Mouse (Mus musculus) layer of hippocampus, adult 9-11 months (tissue): ENCODE data around the gene Mtmr14.

Experiments
- DNase-seq: peaks from one replicate; pipeline ENCODE4 v3.0.0; 2022

Gene Mtmr14

DNA sequence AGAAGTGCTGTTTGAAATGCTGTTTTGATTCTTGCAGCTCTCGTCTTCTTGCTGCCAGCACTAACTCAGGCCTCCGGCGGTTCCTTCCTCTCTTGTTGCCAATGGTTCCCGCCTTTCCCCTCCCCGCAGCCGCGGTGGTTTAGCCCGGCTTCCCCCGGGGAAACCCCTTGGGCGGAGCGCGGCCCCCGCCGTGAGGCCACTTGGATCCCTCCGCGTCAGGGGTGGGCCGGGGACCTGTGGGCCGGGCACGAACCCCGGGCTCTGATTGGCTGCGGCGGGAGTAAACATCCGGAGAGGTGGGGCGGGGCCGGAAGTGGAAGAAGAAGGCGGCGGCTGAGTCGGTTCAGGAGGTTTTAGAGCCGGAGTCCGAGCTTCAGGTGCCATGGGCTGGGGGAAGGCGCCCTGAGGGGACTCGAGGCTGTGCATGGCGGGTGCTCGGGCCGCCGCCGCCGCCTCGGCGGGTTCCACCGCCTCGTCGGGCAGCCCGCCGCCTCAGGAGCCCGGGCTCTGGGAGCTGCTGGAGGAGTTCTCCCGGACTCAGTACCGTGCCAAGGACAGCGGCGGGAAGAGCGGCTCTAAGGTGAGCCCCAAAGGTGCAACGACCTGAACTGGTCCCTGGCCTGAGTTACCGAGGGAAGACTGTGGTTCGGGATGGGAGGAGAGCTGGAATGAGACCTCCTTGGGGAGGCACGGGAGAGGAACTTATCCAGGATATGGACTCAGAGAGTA, at the start of gene Mtmr14:
Gene Mtmr14 (plus strand): TSS at position 302 of the 729 bp plus-strand sequence.
- peak; percentile 98 for DNase-seq

DNA sequence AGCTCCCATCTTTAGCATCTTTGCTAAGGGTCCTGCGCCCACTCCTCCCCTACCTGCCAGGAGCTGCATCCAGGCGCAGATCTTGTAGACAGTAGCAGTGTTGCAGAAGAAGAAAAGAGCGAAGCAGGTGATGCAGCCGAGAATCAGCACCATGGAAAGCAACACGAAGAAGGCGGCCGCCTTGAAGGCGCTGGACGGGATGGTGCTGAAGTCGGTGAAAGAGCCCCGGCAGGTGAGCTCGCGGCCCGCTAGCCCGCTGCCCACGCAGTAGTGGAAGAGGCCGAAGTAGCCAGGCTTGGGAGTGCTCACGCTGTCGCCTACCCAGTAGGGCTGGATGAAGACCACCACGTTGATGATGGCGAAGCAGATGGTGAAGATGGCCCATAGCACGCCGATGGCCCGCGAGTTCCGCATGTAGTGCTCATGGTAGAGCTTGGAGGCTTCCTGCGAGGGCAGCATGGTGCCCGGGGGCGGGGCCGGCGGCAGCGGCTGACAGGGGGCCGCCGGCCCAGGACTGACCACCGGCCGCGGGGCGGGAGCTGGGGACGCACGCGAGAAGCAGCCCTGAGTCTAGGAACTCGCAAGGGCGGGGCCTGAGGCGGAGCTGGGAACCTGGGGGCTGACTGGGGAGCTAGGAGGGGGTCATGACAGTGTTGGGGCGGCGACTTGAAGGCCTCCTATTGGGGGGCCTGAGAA, 43.7 kb upstream of the Mtmr14 start:
- DNase-seq, result no peak

DNA sequence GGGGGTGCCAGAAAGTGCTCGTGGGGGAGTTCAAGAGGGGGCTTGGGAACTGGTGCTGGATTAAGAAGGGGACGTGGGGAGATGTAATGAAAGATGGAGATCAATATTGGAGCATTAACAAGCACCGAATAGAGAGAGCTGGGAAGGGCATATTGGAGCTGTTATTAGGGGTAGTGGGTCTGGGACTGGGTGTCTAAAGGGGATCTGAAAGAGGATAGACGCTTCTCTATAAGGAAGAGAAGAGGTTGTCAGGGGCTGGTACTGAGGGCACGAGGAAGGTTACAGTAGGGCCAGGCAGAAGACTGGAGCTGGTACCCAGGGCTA, 43.2 kb upstream of the Mtmr14 start:
- no peak for DNase-seq

DNA sequence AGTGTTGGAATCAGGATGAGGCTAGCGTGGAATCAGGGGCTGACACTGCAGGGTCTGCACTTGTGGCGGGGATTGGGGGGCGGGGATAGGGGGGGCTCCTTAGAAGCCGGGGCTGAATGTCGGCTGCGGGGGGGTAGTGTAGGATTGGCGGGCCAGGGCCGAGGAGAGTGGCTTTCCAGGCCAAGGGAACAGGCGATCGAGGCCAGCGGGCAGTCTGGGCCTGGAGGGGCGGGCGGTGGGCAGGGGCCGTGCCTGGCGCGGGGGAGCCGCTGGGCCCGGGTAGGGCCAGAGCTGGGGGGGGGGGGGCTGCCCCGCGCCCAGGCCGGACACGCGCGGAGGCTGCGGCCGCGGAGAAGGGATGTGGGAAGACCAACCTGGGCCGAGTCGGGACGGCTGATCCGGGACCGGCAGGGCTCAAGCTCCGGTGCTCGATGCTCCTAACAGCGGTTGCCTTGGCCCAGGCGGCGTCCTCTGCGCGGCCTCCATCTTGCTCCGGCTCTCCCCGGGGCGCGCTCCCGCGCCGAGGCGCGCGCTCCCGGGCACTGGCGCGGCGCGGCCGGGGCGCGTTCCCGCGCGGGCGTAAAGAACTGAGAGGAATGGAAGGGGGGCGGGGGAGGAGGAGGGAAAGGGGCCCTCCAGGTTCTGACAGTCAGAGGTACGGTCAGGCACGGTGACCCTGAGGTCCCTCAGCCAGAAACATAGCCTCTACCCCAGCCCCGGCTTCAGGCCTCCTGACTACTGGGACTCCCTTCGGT, 42.6 kb upstream of the Mtmr14 start, which contains the start of gene Lhfpl4:
Gene Lhfpl4 (minus strand): TSS at position 544 of the 755 bp plus-strand sequence.
- DNase-seq, result peak; percentile 50

DNA sequence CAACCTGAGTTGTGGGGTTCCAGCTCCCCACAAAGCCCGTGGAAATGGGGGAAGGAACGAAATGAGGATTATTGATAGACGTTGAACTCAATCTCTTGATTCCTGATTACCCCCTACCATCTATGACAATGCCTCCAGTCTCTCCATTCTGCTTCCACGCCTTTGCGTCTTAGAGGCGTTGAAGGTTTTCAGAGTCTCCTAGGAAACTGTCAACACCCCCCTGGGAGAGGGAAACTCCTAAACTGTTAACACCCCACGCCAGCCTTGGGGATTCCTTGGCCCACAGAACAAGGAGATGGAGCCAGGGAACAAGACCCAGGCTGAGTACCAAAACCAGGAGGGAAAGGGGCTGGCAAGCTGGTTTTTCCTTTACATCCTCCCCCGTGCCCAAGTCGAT, 42.0 kb upstream of the Mtmr14 start:
- DNase-seq, result no peak

- DNase-seq, result no peak
Measured at GRCm38 (mm10) chr6:113216280-113216679, 21.4 kb upstream of the Mtmr14 start.

DNA sequence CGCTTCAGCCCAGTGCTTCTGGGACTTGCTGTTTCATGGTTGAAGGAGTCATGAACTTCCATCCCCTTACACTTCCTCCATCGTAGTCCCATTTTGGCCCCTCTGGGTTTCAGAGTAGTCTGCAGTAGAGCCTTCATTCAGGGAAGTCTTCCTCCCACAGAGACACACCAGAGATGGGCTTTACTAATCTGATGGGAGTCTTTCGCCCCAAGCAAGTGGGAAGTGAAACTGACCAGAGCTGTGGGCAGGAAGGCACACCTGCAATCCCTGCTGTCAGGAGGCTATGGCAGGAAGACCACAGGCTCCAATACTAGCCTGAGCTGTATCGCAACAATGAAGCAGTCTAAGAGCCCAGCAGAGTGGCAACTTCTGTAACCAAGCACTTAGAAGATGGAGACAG, 11.8 kb upstream of the Mtmr14 start:
- DNase-seq, result no peak

GRCm38 (mm10) chr6:113226705-113227104, 10.9 kb upstream of the Mtmr14 start:
- no peak for DNase-seq

- no peak for DNase-seq
Measured at GRCm38 (mm10) chr6:113235141-113235540, 2.5 kb upstream of the Mtmr14 start.

DNA sequence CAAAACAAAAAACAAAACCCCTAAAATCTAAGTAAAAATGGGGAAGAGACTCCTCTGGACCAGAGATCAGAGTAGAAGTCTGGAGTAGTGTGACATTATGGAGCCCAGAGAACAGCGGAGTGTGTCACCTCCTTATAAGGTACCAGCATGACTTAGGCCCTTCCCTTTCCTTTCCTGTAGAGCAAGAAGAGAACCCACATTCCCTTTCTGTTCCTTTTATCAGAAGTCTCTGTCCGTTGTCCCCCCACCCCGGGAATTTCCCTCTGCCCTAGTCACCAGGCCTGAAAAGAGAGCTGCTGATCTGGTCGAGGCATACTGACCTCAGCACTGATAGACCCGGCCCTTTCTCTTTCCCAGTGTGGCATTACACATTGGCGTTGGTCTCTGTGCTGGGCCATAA, 799 bp downstream of the Mtmr14 start:
- DNase-seq, result peak; percentile 8

DNA sequence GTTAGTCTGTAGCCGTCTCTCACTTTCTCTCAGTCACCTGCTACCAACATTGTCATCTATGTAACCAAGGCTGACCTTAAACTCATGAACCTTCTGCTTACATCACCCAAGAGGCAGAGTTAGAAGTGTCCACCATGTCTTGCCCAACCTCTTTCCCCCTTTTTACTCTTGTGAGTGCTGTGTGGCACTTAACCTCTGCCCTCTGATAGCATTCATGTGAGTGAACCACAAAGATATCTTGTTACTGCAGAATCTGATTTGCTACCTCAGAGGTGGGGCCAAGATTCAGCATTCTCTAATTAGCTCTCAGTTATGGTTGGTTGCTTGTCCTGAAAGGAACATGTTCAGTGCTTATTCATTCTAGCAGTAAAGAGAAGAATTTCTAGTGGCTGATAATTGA, 5.1 kb downstream of the Mtmr14 start:
- no peak for DNase-seq

GRCm38 (mm10) chr6:113245585-113245984, 7.9 kb downstream of the Mtmr14 start:
- no peak for DNase-seq

GRCm38 (mm10) chr6:113250786-113251185, 13.1 kb downstream of the Mtmr14 start:
- DNase-seq, result no peak

GRCm38 (mm10) chr6:113251921-113252320, 14.3 kb downstream of the Mtmr14 start:
- no peak for DNase-seq

DNA sequence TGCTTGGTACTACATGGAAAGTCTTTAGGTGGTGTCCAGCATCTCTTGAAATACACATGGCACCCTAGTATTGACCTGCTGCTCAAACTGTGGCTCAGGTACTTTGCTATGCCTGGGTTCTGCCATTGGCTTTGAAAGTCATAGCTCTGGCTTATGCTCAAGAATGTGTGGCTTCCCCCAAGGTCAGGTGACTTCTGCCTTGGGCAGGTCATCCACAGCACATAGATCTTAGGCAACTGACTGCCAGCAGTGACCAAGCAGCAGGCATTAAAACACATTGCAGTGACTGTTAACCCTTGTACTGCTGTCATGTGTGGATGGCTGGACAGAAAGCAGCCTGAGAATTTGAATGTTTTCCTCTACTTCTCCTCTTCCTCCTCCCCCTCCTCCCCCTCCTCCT, 17.3 kb downstream of the Mtmr14 start:
- no peak for DNase-seq

DNA sequence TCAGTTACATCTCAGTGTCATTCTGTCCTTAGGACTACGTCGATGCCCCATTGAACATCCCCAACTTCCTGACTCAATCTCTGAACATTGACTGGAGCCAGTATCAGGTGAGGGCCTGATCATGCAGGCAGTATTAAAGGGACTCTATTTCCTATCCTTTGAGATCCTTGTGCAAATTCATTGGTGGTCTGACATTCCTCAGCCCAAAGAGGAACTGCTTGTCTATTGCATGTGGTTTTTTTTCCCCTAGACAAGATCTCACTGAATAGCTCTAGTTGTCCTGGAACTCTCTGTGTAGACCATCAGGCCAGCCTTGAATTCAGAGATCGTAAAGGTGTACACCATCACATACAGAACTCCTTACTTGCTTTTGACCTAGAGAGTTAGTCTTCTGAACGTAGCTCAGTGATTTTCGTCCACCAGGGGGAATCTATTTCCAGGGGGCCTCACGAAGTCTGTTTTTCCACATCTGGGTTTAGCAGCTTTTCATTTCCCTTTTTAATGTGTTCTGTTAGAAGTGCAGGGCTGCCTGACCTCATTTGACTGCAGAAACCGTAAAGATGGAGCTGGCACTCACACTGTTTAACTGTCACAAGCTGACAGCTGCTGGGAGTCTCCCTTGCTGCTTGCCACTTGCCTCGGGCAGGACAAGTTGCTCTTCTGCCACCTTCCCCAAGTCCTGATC, 23.7 kb downstream of the Mtmr14 start:
- DNase-seq, result no peak

DNA sequence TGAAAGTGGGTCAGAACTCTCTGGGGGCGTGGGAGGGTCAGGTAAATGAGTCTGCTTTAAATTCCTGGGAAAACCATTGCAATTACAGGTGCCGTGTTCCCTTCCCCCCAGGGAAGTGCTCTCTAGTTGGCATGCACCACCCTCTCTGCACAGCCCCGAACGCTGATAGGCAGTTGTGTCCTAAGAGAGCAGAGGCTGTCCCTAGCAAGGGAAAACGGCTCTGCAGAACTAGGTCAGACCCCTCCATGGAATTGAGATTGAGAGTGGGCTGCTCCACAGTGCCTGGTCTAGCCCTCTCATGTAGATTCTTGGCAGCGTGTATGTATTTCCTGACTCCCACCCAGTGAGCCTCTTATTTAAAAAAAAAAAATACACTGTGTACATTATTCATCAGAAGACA, 25.9 kb downstream of the Mtmr14 start:
- DNase-seq, result no peak

DNA sequence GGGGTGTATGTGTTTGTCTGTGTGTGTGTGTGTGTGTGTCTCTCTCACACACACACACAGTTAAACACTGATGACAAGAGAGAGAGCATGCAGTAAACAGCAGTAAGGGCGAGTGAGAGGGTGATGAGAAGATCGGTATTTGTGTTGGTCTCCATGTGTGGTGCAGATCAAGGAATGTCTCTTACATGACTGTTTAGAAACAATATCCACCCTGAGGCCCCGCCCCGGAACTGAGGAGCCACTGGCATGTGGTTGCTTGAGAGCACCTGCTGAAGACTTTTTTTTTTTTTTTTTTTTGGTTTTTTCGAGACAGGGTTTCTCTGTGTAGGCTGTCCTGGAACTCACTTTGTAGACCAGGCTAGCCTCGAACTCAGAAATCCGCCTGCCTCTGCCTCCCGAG, 26.8 kb downstream of the Mtmr14 start:
- no peak for DNase-seq

GRCm38 (mm10) chr6:113266996-113267655, 29.5 kb downstream of the Mtmr14 start:
- no peak for DNase-seq

- no peak for DNase-seq
Measured at GRCm38 (mm10) chr6:113267988-113268387, 30.3 kb downstream of the Mtmr14 start.

DNA sequence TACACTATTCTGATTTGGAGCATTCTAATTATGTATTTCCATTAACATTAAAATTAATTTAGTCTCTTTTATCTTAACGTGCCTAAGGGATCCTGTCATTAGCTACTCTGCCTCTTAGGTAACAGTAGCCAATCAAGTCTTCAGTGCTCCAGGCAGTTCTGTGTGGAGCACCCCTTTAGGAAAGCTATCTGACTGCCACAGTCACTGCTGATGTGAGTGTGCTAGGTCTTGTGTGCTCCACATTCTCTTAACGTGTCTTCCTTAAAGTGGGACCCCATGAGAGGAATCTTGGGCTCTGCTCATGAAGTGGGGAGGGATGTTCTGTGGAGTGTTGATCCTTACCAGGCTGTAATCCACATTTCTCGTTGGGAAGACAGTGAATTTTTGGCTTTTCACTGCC, 34.7 kb downstream of the Mtmr14 start:
- no peak for DNase-seq

DNA sequence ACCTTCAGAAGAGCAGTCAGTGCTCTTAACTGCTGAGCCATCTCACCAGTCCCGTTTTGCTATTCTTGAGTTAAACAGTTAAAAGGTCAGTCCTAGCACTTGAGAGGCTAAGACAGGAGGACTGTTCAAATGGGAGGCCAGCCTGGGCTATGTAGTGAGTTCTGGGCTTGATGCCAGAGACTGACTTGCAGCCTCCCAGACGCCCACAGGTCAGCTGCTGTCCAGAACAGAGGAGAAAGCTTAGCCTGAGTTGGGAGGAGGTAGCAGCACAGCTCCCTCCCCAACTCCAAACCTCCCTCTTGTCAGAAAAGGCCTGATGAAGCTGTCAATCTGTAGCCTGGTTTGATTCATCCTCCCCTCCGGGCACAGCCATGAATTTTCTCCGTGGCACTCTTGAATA, 39.2 kb downstream of the Mtmr14 start:
- DNase-seq, result peak; percentile 48

GRCm38 (mm10) chr6:113281676-113282075, 44.0 kb downstream of the Mtmr14 start:
- no peak for DNase-seq
